Mouse (Mus musculus) Muller cell, postnatal 12 days (primary cell): Measurements from ENCODE around the gene Crtc3.

Experiments
- DNase-seq: peaks from one replicate; pipeline ENCODE4 v3.0.0-alpha.2; 2015; ENCODE audit errors: inconsistent ontology term

Gene Crtc3

GRCm38 (mm10) chr7:80602574-80602973 lies 86.1 kb downstream of the Crtc3 start:
- no peak for DNase-seq

DNA sequence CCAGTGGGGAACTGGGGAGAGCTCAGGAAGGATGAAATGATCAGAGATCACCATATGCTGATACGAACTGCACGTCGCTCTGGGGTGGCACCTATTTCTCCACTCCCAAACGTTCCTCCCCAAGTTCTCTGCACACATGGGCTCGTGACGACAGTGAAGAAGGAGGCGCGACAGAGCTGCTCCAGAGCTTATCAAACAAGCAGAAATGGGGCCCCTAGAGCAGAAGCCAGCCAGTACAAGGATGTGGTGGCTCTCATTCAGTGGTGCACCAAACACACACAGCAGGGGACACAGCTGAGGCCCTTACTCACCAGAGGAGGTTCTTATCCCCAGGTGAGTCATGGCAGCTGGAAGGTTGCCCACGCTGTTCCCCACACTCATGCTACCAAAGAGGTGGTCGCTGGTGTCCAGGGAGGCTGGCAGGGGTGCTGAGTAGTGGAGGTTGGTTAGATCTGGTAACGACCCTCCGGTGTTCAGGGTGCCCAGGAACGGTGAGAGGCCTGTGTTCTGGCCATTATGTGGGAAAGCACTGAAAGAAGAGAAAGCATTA lies 90.2 kb downstream of the Crtc3 start:
- peak; percentile 51 for DNase-seq

- no peak for DNase-seq
These were observed 90.8 kb downstream of the Crtc3 start for GRCm38 (mm10) chr7:80597900-80598299.

DNA sequence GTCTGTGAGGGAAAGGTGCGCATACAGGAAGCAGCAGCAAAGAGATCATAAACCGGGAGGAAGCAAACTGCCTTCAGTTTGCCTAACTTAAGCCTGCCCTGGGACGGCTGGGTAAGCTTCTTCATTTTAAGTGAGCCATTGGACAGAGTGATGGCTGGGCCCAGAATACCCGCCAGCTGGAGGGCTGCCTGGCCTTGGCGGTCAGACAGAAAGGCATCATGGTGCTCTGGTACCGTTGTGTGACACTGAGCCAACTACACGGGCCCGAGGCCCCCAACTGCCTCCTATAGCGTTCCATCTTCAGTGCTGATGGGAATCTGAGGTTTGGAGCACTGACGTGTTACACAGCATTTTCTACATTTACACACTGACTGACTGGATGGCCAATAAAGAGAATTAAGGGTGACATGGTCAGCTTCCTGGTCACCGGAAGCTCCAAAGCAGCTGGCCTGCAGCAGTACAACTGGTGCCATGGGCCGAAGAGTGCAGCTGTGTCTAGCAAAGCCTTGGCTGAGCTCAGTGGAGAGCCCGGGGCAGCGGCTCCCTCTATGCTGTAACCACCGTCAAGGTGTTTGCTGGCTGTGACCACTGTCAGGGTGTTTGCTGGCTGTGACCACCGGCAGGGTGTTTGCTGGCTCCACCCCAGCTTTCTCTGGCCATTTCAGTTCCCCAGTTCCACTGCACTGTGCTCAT lies 99.5 kb downstream of the Crtc3 start:
- DNase-seq = peak; percentile 34

GRCm38 (mm10) chr7:80587684-80588083 lies 101.0 kb downstream of the Crtc3 start:
- peak; percentile 31 for DNase-seq

DNA sequence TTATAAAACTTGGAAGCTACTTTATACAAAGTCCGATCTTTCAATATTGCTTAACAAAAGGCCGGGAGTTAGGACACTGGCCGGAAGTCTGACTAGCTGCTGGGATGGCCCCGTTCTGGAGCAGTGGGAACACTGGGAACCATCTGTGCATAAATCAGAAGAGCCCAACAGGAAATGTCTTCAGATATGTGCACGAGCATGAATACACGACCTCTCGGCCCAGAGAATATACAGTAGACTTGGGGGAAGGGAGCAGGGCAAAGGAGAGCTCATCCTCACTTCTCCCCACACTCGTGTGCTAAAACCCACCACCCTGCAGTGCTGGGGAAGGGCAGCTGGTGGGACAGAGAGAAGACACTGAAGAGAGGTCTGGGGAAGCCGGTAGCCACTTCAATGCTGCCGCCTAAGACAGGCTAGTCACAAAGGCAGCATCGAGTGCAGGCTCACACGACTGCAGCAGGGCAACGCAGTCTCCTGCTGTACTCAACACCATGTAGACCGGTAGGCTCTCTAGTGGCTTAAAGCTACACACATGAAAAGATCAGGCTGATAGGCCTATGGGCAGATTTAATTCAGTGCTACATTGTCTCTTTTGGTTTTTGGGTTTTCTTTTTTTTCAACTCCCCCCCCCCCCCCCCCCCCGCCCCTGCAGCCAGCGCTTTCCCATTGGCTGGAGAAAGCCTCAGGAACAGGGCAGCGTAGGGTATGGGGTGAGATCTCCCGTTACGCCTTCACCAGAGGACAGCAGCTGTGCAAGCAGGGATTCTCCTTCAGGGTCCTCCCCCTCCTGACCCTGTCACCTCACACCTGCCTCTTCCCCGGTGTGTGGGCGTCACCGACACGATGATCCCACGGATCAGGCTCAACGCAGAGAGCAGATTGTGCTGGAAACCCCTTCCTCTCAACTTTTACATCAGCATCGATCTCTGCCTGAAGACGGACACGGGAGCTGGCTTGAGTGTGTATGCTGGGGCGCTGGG lies 101.7 kb downstream of the Crtc3 start:
- no peak for DNase-seq

- no peak for DNase-seq
These were observed 102.5 kb downstream of the Crtc3 start for GRCm38 (mm10) chr7:80586161-80586560.

GRCm38 (mm10) chr7:80585380-80585779 lies 103.3 kb downstream of the Crtc3 start:
- DNase-seq = no peak

GRCm38 (mm10) chr7:80583981-80584380 lies 104.7 kb downstream of the Crtc3 start:
- DNase-seq = peak; percentile 45

DNA sequence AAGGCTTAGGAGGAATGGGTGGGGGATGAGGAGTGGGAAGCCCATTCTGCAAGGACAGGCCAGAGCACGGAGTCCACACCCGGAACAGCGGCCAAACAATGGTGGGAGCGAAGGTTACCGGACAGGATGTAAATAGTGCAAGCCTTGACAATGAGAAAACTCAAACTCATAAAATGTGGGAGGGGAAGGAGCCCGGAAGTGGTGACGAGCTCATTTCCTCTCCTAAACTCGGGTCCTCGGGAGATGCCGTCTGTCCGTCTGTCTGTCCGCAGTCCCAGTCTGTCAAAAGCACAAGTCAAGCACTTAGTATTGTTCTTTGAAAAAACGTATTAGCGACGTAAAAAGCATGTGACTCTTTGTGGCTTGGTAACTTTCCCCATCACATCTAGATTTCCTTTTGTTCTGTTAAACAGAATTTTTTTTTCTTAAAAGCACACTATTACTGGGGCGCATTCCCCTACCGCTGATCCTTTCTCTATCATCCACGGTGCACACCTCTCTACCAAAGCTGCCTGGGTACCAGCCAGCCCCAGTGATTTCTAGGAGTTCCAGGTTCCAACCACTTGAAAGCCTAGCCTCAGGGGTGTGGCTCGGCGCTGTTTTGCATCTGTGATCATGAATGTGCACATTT lies 105.7 kb downstream of the Crtc3 start:
- DNase-seq = no peak

DNA sequence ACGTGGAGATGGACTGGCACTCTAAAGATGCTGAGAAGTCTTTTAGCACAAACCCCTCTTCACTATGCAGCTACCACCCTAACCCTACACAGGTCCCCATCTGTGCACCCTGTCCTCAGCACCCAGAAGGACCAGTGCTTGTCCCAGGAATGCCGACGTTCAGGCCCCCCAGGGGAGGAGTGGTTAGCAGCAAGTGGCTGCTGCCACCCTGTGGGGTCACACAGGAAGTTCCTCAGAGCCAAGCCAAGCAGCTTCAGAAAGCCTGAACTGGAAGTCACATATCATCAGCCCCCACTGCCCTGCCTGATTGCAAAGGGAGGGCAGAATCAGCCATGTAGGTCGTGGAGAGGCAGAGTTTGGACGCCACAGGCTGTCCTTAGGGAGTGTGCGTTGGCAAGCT lies 108.3 kb downstream of the Crtc3 start:
- peak; percentile 54 for DNase-seq

DNA sequence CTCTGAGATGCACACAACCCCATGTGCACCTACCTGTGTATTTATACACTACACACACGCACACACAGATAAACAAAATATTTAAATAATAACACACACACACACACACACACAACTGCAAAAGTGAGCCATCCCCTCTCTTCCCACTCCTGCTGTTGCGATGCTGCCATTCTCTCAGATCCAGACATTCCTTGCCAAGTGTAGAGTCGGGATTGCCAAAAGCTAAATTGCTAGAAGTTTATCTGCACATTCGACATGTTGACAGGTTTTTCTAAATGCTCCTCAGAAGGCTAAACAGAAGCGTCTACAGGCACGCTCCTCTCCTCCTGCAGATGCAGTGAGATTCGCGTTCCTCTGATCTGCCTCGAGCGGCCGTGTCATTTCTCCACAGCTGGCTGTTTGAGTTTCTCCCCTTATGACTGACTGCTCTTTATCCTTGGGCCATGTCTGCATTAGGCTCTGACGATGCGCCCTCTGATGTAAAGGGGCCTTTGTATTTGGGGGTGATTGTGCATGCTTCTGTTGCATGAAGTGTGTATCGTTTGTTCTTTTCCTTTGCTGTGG lies 111.2 kb downstream of the Crtc3 start:
- no peak for DNase-seq

DNA sequence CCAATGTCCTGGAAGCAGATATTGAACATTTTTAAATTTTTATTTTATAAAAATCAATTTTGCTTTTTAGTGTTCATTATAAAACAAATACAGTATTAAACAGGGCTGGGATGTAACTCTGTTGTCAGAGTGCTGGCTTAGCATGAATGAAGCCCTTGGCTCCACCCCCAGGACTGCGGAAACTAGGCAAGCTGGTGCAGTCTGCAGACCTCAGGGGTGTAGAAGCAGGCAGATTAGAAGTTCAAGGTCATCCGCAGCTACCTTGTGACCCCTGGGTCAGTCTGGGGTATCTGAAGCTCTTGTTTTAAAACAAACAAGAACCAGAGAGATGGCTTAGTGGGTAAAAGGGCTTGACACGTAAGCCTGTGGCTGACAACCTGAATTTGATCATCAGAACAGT lies 112.1 kb downstream of the Crtc3 start:
- DNase-seq = no peak

DNA sequence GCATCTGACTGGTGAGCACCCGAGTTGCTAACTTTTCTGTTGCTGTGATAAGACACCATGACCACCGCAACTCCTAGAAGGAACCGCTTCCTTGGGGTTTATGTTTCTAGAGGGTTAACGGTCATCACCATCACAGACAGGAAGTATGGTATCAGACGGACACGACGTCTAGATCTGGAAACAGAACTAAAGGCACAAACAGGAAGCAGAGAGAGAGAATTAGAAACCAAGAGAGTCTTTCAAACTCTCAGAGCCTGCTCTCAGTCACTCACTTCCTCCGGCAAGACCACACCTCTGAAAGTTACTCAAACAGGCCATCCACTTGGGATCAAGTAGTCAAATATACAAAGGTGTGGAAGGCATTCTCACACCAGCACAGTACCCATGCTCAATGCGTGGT lies 112.9 kb downstream of the Crtc3 start:
- DNase-seq = no peak

DNA sequence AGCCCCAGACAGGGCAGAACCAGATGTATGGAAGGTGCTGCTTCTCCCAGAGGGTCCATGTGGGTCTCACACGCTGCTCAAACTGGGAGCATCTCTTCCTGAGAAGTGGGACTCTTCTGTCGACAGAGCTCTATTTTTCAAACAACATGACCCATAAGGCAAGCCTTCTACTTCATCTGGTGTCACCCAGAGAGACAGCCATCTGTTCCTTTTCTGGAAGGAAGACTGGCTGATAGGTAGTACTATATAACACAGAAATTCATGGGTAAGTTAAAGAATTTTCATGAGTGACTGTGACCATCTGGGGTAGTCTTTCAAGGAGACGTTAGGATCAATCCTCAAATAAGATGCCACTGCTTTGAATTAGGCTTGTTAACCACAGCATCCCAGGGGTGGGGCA lies 115.6 kb downstream of the Crtc3 start:
- no peak for DNase-seq

DNA sequence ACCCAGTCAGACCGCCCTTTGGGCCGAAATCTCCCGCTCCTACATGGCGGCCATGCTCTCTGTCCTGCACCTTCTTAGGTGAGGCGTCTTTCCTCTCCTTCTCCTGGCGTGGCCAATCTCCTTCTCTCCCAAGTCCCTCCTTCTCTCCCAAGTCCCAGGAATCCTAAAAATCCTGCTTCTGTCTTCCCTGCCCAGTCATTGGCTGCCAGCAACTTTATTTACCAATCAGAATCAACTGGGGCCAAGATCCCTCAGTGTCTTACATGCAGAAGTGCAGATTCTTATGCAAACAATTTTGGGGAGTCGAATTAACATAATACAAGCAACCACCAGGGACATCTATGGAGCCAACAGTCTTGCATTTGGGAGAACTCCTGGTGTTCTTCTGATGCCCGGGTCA lies 120.7 kb downstream of the Crtc3 start:
- DNase-seq = no peak

DNA sequence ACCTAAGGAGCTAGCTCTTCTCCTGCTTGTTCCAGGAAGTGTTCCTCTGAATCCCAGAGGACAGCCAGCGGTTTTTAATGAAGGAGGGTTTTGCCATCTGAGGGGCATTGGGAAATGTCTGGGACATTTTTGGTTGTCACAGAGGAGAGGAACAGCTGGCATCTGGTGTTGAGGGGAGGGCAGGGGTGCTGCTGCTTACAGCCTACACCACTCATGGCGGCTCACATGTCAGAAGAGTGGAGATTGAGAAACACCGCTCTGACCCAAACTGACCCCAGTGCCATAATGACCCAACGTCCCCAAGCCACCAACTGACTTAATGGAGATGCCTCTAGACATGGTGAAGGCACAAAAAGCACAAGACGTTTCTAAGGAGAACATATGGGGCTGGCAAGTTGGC lies 126.7 kb downstream of the Crtc3 start:
- no peak for DNase-seq

- DNase-seq = no peak
These were observed 127.4 kb downstream of the Crtc3 start for GRCm38 (mm10) chr7:80561271-80561670.

DNA sequence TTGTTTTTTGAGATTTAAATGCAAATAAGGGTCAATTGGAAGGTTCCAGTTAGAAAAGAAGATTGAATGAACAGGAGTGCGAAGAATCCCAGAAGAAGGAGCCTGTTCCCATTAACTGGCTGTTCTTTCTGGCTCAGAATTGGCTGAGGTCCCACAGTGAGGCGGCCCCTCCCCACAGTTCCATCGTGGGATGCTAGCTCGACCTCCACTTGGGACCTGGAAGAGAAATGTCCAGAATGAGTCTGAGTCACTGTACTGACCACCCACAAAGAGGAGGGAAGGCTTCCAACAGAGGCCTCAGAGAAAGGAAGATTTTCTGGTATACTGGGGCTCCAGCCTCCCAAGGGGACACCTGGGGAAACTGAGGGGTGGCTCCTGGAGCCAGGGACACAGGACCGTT lies 130.1 kb downstream of the Crtc3 start:
- DNase-seq = peak; percentile 29

- DNase-seq = no peak
These were observed 130.6 kb downstream of the Crtc3 start for GRCm38 (mm10) chr7:80558101-80558500.

GRCm38 (mm10) chr7:80557161-80557560 lies 131.5 kb downstream of the Crtc3 start:
- no peak for DNase-seq

DNA sequence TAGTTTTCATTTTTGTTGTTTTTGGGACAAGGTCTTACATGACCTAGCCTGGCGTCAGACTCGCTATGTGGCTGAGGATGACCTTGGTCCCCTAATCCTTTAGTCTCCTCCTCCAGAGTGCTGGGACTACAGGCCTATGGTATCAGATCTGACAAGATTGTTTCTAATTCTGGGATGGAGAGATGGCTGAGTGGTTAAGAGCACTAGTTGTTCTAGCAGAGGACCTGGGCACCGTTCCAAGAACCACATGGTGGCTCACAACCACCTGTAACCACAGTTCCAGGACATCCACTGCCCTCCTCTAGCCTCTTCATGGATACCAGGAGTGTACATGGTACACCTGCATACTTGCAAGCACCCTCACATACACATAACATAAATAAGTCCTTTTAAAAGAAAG lies 132.5 kb downstream of the Crtc3 start:
- DNase-seq = no peak
